Mouse (Mus musculus) frontal cortex, postnatal 14 days (tissue): ENCODE data around the gene Glrx5.

ENCODE experiments used
- DNase-seq, 2 experiments: peaks; one replicate each; pipeline ENCODE4 v3.0.0; 2022; ENCODE audit warnings: low spot score in 2 of 2

Glrx5 gene

GRCm38 (mm10) chr12:105032147-105032831 is at the start of gene Glrx5:
Gene Glrx5 (plus strand): TSS chr12:105032688.
- DNase-seq, result peak; percentile 99 to 100

DNA sequence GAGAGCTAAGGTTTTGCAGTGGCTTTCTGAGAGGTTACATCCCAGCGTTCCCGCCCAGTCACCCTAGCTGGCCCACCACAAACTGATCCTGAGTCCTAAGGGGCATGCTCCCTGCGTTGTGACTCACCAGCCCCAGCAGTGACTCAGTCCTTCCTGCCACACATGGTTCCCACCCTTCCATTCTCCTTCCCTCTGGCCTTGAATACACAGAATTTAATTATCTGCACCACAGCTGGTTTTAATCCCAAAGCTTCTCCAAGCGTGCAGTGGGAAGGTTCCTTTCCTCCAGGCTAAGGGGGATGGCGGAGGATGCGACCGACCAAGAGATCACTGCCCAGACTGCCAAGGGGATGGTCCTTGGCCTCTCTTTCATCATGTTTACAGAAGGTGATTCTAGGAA is 49.0 kb upstream of the Glrx5 start:
- no peak for DNase-seq

- no peak for DNase-seq
Measured at GRCm38 (mm10) chr12:104985088-104985487, 47.4 kb upstream of the Glrx5 start.

- no peak for DNase-seq
Measured at GRCm38 (mm10) chr12:104986001-104986400, 46.5 kb upstream of the Glrx5 start.

- no peak for DNase-seq
Measured at GRCm38 (mm10) chr12:104986781-104987180, 45.7 kb upstream of the Glrx5 start.

- DNase-seq, result no peak
Measured at GRCm38 (mm10) chr12:104987936-104988335, 44.6 kb upstream of the Glrx5 start.

GRCm38 (mm10) chr12:104990741-104991454 is 41.6 kb upstream of the Glrx5 start:
- no peak for DNase-seq

DNA sequence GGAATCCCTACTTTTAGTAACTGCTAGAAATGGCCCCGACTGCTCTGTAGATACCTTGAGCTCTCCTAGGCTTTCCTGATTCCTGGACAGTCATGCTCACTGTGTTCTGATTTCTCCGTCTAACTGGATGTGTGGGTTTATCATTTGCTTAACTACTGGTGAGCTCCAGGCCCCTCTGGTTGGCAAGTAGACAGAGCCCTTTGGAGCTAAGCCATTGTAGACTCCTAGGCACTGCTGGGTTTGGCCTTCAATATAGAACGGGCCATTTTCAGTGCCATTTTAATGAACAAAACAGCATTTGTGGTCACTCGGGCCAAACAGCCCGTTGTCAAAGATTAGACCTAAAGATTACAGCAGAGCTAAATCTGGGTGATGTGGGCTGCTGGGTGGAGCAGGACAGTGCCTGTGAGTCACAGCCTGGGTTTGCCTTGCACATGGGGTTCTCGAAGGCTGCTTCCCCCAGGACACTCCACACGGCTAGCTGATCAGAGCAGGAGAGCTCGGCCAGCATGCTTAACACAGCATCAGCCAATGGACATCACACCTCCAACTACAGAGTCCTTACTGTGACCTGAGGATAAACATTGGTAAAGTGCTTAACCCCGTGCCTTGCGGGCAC is 40.3 kb upstream of the Glrx5 start:
- no peak for DNase-seq

- no peak for DNase-seq
Measured at GRCm38 (mm10) chr12:104992838-104993237, 39.6 kb upstream of the Glrx5 start.

DNA sequence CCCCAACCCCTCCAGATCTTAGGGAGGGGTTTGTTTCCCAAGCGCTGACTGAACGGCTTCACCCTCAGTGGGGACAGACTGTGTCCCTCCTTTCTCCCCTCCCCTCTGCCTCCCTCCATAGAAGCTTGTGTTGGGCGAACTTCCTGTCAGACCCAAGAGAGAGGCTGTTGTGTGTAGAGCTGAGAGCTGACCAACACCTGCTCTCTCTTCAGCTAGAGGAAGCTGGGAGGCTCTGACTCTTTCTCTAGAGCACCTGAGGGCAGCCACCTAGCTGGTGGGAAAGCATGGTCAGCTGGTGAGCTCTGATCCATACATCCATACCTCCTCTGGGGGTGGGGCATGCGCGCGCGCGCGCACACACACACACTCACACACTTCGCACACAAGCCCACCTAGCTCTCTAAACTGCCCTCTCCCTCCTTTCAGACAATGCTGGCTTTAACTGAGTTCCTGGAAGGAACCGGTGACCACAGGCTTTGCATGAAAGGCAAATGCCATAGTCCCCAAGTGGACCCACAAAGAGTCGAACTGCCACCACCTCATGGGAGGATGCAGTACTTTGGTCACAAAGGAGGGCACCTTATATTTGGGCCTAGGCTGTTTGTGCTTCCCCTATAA is 37.1 kb upstream of the Glrx5 start:
- no peak for DNase-seq

DNA sequence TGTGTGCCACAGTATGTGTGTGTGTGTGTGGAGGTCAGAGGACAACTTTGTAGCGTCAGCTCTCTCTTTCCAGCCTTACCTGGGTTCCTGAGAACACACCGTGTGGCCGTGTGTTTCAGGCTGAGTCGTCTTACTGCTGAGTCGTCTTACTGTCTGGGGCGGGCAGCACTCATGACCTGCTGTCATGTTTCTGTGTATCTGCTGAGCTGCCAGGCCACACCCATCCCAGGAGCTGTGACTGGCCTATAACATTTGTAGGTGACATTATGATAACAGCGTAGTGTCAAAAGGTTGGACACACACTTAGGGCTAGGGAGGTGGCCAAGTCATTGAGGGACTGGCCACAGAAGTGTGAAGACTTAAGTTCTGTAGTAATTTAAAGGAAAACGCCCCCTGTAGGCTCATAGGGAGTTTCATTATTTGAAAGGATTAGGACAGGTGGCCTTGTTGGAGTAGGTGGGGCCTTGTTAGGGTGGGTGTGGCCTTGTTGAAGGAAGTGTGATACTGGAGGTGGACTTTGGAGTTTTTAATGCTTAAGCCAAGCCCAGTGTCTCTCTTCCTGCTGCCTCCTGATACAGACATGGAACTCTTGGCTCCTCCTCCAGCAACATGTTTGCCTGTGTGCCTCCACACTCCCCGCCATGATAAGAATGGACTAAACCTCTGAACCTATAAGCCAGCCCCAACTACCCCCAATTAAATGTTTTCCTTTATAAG is 36.3 kb upstream of the Glrx5 start:
- DNase-seq, result no peak

DNA sequence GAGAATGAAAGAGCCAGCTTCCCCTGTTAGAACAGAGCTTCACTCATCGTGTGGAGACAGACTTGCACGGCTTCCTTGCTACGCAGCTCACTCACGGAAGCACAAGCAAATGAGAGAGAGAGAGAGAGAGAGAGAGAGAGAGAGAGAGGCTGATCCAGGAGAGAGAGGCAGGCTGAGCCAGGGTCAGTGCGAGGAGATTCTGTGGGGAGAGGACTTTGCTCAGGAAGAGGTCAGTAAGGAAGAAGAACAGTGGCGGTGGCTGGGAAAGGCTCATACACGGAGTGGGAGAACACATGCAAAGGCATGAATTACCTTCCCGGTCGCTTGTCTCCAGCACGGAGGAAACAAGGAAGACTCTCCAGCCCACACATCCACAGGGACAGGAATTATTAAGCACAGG is 35.3 kb upstream of the Glrx5 start:
- DNase-seq, result no peak

DNA sequence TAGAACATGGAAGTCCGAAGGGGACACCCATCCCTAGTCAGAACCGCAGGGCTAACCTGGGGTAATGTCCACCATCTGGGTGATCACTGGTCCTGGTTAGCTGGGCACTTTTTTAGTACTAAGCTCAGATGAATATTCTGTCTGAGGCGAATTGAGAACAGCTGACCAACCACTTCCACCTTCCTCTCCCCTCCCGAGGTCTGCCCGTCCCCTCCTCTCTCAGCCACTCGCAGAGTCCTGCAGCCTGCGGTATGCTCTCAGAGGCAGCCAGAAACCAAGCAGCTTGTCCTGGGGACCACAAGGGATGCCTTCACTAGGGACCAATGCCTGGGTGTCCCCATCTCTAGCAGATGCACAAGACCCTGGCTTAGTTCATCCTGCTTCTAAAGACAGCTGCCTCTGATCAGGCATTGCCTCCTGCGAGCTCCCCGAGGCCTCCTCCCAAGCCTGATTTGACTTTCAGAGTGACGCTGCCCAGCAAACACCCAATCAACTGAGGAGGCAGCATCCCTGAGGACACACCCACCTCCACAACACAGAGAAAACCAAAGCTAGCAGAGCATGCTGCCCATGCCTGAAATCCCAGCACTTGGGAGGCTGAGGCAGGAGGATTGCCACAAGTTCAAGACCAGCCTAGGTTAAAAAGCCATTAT is 34.7 kb upstream of the Glrx5 start:
- DNase-seq, result no peak

GRCm38 (mm10) chr12:104998541-104998940 is 33.9 kb upstream of the Glrx5 start:
- no peak for DNase-seq

GRCm38 (mm10) chr12:104999171-104999570 is 33.3 kb upstream of the Glrx5 start:
- DNase-seq, result no peak

- DNase-seq, result no peak
Measured at GRCm38 (mm10) chr12:105000487-105001283, 31.8 kb upstream of the Glrx5 start.

DNA sequence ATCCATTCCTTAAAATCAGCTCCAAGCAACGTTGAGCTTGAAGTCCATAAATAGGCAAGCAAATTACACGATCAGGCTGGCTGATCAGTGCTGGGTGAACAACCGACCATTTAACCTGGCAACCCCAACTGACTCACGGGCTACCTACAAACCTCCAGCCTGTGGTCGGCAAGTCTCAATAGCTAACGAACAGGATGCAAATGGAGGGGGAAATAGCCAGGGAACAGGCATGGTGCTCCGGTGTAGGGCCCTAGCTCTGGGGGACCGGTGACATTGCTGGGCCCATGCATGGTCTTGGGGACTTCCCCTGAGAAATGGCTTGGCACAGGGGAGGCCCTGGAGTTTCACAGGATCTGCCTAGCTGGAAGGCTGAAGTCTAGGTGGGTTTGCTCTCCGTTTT is 31.2 kb upstream of the Glrx5 start:
- no peak for DNase-seq

- DNase-seq, result no peak
Measured at GRCm38 (mm10) chr12:105002340-105003132, 30.0 kb upstream of the Glrx5 start.

DNA sequence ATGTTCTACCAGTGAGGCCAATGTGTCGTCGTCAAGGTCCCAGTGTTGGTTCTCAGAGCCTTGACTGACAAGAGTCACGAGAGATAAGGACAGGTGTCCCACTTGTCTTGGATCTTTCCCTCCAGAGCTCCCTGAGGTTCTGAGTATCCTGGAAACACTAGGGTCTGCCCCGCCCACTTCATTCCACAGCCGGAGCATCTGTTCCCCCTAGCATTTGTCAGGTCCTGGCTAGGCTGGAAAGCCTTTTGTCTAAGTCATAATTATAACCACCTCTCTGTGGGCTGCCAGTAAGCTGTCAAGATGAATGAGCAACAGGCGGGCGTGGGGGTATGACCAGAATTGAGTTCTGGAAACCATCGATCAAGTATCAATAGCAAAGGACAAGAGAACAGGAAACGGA is 29.3 kb upstream of the Glrx5 start:
- DNase-seq, result no peak

DNA sequence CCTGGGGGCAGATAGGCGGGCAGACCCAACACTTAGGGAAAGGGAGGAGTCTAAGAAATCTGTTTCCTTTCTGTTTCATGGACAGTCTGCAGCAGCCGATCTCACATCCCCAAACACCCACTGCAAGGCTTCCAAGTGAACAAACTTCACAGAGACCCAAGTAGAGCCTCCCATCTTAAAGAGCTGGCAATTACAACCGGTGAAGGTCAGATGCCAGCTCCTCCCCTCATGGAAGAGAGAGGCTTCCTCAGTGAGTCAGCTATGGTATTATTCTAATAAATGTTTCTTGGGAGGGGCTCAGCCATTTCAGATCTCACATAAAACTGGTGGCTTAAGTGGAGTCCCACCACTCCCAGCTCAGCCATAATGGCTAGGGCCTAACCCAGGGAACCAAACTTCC is 28.8 kb upstream of the Glrx5 start:
- DNase-seq, result no peak
